Mouse (Mus musculus) hindbrain, embryonic 10.5 days (tissue): ENCODE data around the gene Uroc1. TPM values are rescaled to one million over a fixed set of nuclear protein-coding genes. Genes with fewer than 3 reads are reported as not detected.
A peak's percentile ranks its signal among the peaks of the same experiment; 100 is the strongest.

Source experiments
- DNase-seq: peaks from one replicate; pipeline ENCODE4 v3.0.0-alpha.2; 2017; ENCODE audit warnings: low spot score
- H3K27ac ChIP-seq: fragments of 300-500 bp; sonication (generic); 2 replicates; pipeline ENCODE4 v1.5.1; 2016; ENCODE audit warnings: mild to moderate bottlenecking, moderate library complexity
- H3K27me3 ChIP-seq: fragments of 300-500 bp; sonication (generic); 2 replicates; pipeline ENCODE4 v1.6.1; 2016; ENCODE audit warnings: mild to moderate bottlenecking; ENCODE audit not compliant: poor library complexity, insufficient read depth, severe bottlenecking
- H3K36me3 ChIP-seq: fragments of 300-500 bp; sonication (generic); 2 replicates; pipeline ENCODE4 v1.6.1; 2016; ENCODE audit warnings: mild to moderate bottlenecking, moderate library complexity
- H3K4me1 ChIP-seq: fragments of 300-500 bp; sonication (generic); replicated peaks from 2 replicates; pipeline ENCODE4 v1.6.1; 2016; ENCODE audit warnings: mild to moderate bottlenecking
- H3K4me3 ChIP-seq: fragments of 300-500 bp; sonication (generic); 2 replicates; pipeline ENCODE4 v1.5.1; 2016; ENCODE audit warnings: mild to moderate bottlenecking, moderate library complexity
- H3K9me3 ChIP-seq: fragments of 300-500 bp; sonication (generic); 2 replicates; pipeline ENCODE4 v1.6.1; 2016; ENCODE audit warnings: mild to moderate bottlenecking, moderate library complexity
- WGBS: fragments of 180-500 bp; shearing (Covaris S2); methylation state at CpG from one replicate; pipeline ENCODE4 v1.1.7; 2016; 5-methylcytosine and 5-hydroxymethylcytosine counted together
- polyA plus RNA-seq: library from polyadenylated mRNA; unstranded; fragments of >200 nt; fragmentation: Nextera tagmentation; extraction: Ambion mirVana; gene quantifications from 2 replicates; pipeline ENCODE4 v1.2.1, GENCODE M21; 2016

Uroc1 gene
- polyA plus RNA-seq, 1 experiment from 2014 or later, result not detected

GRCm38 (mm10) chr6:90324026-90324425 is 9.1 kb upstream of the Uroc1 start:
- H3K27me3 ChIP-seq, result peaks cover 14% of the 10 kb centered on the region
- 74% methylated on average over 3 of the region's 3 CpGs for WGBS
- H3K27ac ChIP-seq, result no peak overlapping the region
- H3K4me1 ChIP-seq, result peaks cover 9% of the 10 kb centered on the region
- no peak for DNase-seq
- H3K9me3 ChIP-seq, result no peaks in the 10 kb centered on the region
- H3K36me3 ChIP-seq, result no peaks in the 10 kb centered on the region
- H3K4me3 ChIP-seq, result no peak overlapping the region

- no peak overlapping the region for H3K4me3 ChIP-seq
- 70% methylated on average over 3 of the region's 3 CpGs for WGBS
- no peak overlapping the region for H3K27ac ChIP-seq
- no peak for DNase-seq
- H3K4me1 ChIP-seq, result peaks cover 9% of the 10 kb centered on the region
- peaks cover 14% of the 10 kb centered on the region for H3K27me3 ChIP-seq
- H3K36me3 ChIP-seq, result no peaks in the 10 kb centered on the region
- no peaks in the 10 kb centered on the region for H3K9me3 ChIP-seq
Measured at GRCm38 (mm10) chr6:90324463-90324862, 8.6 kb upstream of the Uroc1 start.

- Histone ChIP-seq H3K9me3 (no peaks in the 10 kb centered on the region), H3K4me1 (peaks cover 9% of the 10 kb centered on the region), H3K36me3 (no peaks in the 10 kb centered on the region), H3K4me3 (peak within 1 kb of the TSS; percentile 40), H3K27ac (no peak within 1 kb of the TSS), H3K27me3 (peaks cover 14% of the 10 kb centered on the region)
- whole genome bisulfite sequencing, result 7% methylated on average over 22 of the region's 22 CpGs
- peak; percentile 8 for DNase-seq
Measured at GRCm38 (mm10) chr6:90324991-90325390, 8.1 kb upstream of the Uroc1 start, which contains the start of gene Chst13. Gene Chst13, minus strand, starts transcription at chr6:90325185.

- no peak overlapping the region for H3K4me3 ChIP-seq
- H3K9me3 ChIP-seq, result no peaks in the 10 kb centered on the region
- H3K36me3 ChIP-seq, result no peaks in the 10 kb centered on the region
- DNase-seq, result peak; percentile 17
- 27% methylated on average over 6 of the region's 6 CpGs for WGBS
- no peak overlapping the region for H3K27ac ChIP-seq
- peaks cover 14% of the 10 kb centered on the region for H3K27me3 ChIP-seq
- peaks cover 5% of the 10 kb centered on the region for H3K4me1 ChIP-seq
Measured at GRCm38 (mm10) chr6:90327670-90328069, 5.4 kb upstream of the Uroc1 start.

- DNase-seq, result no peak
Measured at GRCm38 (mm10) chr6:90329953-90330352, 3.1 kb upstream of the Uroc1 start.

GRCm38 (mm10) chr6:90334244-90334643 is 1.2 kb downstream of the Uroc1 start:
- Histone ChIP-seq H3K36me3 (no peaks in the 10 kb centered on the region), H3K27me3 (no peaks in the 10 kb centered on the region), H3K4me3 (no peak overlapping the region), H3K4me1 (no peaks in the 10 kb centered on the region), H3K27ac (no peak overlapping the region), H3K9me3 (no peaks in the 10 kb centered on the region)
- DNase-seq, result no peak
- WGBS, result 87% methylated on average over 3 of the region's 3 CpGs

More at GRCm38 (mm10) chr6:90329953-90330352, 3.1 kb upstream of the Uroc1 start:
- Histone ChIP-seq H3K4me3 (no peak overlapping the region), H3K27me3 (peaks cover 12% of the 10 kb centered on the region), H3K4me1 (peaks cover 3% of the 10 kb centered on the region), H3K36me3 (no peaks in the 10 kb centered on the region), H3K27ac (no peak overlapping the region), H3K9me3 (no peaks in the 10 kb centered on the region)
- WGBS, result 57% methylated on average over 1 of the region's 1 CpGs

GRCm38 (mm10) chr6:90342343-90342742 is 9.3 kb downstream of the Uroc1 start:
- Histone ChIP-seq H3K4me3 (no peak overlapping the region), H3K9me3 (no peaks in the 10 kb centered on the region), H3K4me1 (no peaks in the 10 kb centered on the region), H3K27ac (no peak overlapping the region), H3K27me3 (no peaks in the 10 kb centered on the region), H3K36me3 (no peaks in the 10 kb centered on the region)
- WGBS, result 82% methylated on average over 2 of the region's 2 CpGs
- DNase-seq, result no peak

GRCm38 (mm10) chr6:90347183-90347582 is 14.1 kb downstream of the Uroc1 start:
- DNase-seq, result no peak
- WGBS, result 82% methylated on average over 4 of the region's 4 CpGs
- no peak overlapping the region for H3K27ac ChIP-seq

GRCm38 (mm10) chr6:90348500-90348899 is 15.4 kb downstream of the Uroc1 start:
- 81% methylated on average over 4 of the region's 4 CpGs for WGBS
- Histone ChIP-seq H3K4me1 (no peaks in the 10 kb centered on the region; the same call in 1 of the 2 replicates), H3K4me3 (no peak overlapping the region), H3K36me3 (no peaks in the 10 kb centered on the region), H3K27me3 (no peaks in the 10 kb centered on the region), H3K27ac (no peak overlapping the region), H3K9me3 (no peaks in the 10 kb centered on the region)
- DNase-seq, result no peak

More at GRCm38 (mm10) chr6:90347183-90347582, 14.1 kb downstream of the Uroc1 start:
- H3K9me3 ChIP-seq, result no peaks in the 10 kb centered on the region
- H3K27me3 ChIP-seq, result no peaks in the 10 kb centered on the region
- H3K36me3 ChIP-seq, result no peaks in the 10 kb centered on the region
- H3K4me1 ChIP-seq, result no peaks in the 10 kb centered on the region; the same call in 1 of the 2 replicates
- H3K4me3 ChIP-seq, result no peak overlapping the region

GRCm38 (mm10) chr6:90350011-90350410 is 16.9 kb downstream of the Uroc1 start:
- Histone ChIP-seq H3K4me3 (no peak overlapping the region), H3K36me3 (no peaks in the 10 kb centered on the region), H3K9me3 (no peaks in the 10 kb centered on the region), H3K27ac (no peak overlapping the region), H3K4me1 (no peaks in the 10 kb centered on the region; the same call in 1 of the 2 replicates), H3K27me3 (no peaks in the 10 kb centered on the region)
- peak; percentile 34 for DNase-seq
- 61% methylated on average over 2 of the region's 2 CpGs for WGBS

GRCm38 (mm10) chr6:90358142-90358541 is 25.1 kb downstream of the Uroc1 start:
- H3K27me3 ChIP-seq, result no peaks in the 10 kb centered on the region
- H3K4me3 ChIP-seq, result no peak overlapping the region
- WGBS, result 74% methylated on average over 5 of the region's 5 CpGs
- no peaks in the 10 kb centered on the region for H3K36me3 ChIP-seq
- no peak overlapping the region for H3K27ac ChIP-seq
- no peak for DNase-seq
- no peaks in the 10 kb centered on the region for H3K9me3 ChIP-seq
- peaks cover 24% of the 10 kb centered on the region for H3K4me1 ChIP-seq

GRCm38 (mm10) chr6:90359445-90359844 is 26.4 kb downstream of the Uroc1 start:
- 60% methylated on average over 2 of the region's 2 CpGs for WGBS
- Histone ChIP-seq H3K36me3 (no peaks in the 10 kb centered on the region), H3K27me3 (no peaks in the 10 kb centered on the region), H3K4me1 (peaks cover 24% of the 10 kb centered on the region), H3K27ac (peak overlapping the region; percentile 50; the same call in 1 of the 2 replicates), H3K4me3 (no peak overlapping the region), H3K9me3 (no peaks in the 10 kb centered on the region)
- DNase-seq, result no peak

- peak overlapping the region; percentile 50; the same call in 1 of the 2 replicates for H3K27ac ChIP-seq
- no peaks in the 10 kb centered on the region for H3K9me3 ChIP-seq
- peak; percentile 18 for DNase-seq
- no peak overlapping the region for H3K4me3 ChIP-seq
- WGBS, result 62% methylated on average over 7 of the region's 7 CpGs
- H3K4me1 ChIP-seq, result peaks cover 24% of the 10 kb centered on the region
- H3K27me3 ChIP-seq, result no peaks in the 10 kb centered on the region
- no peaks in the 10 kb centered on the region for H3K36me3 ChIP-seq
Measured at GRCm38 (mm10) chr6:90360024-90360781, 27.1 kb downstream of the Uroc1 start.
